Mouse (Mus musculus) cerebellum, adult (tissue): ENCODE measurements around the gene Gpr156.
A peak's percentile ranks its signal among the peaks of the same experiment; 100 is the strongest.
"Not testable (repeated sequence)": the region's sequence is repeated elsewhere in the genome, so short reads cannot be mapped to it uniquely, and the experiment has no call there.

Experiments
- ATAC-seq: cut with Nextera tagmentation; 2 replicates; pipeline ENCODE4 v1.9.2; 2017; ENCODE audit warnings: mild to moderate bottlenecking, moderate library complexity, mixed read lengths; ENCODE audit not compliant: insufficient number of reproducible peaks, low FRiP score, low TSS enrichment

Gpr156 gene

GRCm38 (mm10) chr16:37953991-37954942 is 38.0 kb downstream of the Gpr156 start:
- no peak for ATAC-seq

DNA sequence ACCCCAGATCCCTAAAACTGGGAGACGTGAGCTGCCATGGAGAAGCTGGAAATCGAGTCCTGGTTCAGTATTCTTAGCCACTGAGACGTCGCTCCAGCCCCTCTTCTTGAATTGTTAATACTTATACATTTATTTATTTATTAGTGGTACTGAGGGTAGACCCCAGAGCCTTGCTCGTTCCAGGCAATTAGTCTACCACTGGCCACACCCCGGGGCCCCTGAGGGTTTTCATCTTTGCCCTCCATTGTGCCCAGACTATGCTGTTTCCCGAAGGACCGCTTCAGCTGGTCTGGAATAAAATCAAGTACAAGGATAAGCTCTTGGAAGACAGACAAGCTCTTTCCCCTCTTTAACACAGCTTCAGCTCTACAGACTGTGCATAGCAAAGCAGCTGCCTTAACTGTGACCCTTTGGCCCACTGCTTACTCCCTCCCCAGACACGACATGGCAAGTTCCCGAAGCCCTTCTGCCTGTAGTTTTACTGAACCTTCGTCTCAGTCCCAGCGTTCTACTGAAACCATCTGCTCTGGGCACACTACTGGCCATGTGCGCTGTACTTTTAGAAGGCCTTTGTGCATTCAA is 39.1 kb downstream of the Gpr156 start:
- ATAC-seq: no peak

DNA sequence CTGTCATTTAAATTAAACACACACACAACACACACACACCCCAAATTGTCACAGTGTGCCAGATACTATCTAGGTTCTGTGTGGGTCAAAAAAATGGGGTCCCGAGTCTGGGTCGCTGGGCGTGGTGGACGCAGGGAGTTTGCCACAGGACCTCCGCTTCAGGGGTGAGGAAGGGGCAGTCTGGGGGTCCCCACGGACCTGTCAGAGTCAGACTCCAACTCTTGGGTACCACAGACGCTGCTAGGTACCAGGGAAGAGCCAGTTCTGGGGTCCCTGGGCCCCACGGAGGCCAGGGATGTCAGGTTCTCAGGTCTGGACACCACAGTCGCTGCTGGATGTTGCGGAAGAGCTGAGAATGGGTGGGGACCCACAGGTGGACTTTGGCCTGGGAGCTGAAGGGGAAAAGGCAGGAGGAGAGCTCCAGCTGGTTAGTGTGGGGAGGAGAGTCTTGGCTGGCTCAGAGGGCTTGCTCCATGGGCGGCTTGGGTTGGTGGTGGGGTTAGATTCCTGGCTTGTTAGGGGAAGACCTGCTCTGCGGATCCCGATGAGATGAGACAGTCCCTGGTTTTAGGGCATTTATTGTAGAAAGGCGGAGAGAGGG is 39.9 kb downstream of the Gpr156 start:
- no peak for ATAC-seq

DNA sequence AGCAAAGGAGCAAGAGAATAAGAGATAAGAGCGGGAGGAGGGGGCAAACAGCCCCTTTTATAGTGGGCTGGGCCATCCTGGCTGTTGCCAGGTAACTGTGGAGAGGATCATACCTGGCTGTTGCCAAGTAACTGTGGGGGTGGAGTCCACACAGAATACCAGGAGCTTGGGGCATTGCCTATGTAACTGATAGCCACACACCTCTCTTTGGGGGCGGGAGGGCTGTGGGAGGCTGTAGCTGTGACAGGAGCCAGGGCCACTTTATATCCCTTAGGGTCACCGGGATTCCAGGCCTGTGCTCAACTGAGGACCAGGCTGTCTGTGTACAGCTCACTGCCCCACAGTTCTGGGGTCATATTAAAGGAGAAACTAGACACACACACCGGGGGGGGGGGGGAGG is 40.5 kb downstream of the Gpr156 start:
- ATAC-seq: no peak

DNA sequence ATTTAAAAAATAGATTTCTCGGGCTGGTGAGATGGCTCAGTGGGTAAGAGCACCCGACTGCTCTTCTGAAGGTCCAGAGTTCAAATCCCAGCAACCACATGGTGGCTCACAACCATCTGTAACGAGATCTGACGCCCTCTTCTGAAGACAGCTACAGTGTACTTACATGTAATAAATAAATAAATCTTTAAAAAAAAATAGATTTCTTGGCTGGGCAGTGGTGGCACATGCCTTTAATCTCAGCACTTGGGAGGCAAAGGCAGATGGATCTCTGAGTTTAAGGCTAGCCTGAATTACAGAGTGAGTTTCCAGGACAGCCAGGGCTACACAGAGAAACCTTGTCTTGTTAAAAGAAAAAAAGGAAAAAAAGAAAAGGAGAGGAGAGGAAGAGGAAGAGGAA is 46.4 kb downstream of the Gpr156 start:
- not testable (repeated sequence) for ATAC-seq

GRCm38 (mm10) chr16:37963331-37964281 is 47.3 kb downstream of the Gpr156 start:
- no peak for ATAC-seq

DNA sequence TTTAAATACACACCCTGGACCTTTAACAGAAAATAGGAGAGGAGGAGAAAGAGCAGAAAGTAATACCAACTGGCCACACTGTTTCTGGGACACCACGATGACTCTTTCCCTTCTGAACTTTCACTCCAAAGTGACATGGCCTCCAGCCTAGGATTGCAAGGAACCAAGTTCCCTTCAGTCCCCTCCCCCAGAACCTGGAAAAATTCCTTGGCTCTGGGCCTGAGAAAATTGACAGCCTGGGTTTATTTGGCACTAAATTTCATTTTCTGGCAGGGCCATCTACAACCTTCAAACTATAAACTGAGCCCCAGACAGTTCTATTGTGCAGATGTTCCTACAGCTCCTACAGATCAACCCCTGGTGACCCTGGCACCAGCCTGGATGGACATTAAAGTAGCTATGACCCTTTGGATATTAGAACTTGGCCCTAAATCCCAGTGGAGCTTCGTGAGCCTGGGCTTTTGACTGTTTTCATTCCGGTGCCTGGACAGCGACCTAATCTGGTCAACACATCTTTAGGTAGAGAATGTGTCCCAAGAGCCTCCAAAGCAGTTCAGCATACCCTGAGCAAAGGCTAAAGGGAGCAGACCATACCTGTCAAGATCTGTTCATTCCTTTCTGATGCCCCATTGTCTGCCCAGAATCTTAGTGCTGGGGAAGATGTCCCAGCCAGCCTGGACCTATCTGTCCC is 48.2 kb downstream of the Gpr156 start:
- ATAC-seq: no peak

DNA sequence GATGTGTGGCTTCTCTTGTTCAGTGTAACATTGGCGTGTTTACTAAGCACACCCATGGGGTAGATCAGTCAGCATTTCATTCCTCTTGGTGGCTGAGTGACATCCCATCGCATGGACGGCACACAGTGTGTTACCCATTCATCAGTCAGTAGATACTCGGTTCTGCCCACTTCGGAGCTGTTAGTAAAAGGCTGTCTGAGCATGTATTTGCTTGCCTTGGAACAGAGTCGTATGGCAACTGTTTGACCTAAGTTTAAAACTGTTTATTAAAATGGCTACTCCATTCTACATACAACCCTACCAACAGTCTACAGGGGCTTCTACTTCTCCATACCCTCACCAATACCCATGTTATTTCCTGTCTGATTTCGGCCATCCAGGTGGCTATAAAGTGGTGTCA is 50.6 kb downstream of the Gpr156 start:
- no peak for ATAC-seq

GRCm38 (mm10) chr16:37967415-37967814 is 51.1 kb downstream of the Gpr156 start:
- no peak for ATAC-seq

- ATAC-seq: no peak
These were observed 55.2 kb downstream of the Gpr156 start for GRCm38 (mm10) chr16:37971522-37971921.

GRCm38 (mm10) chr16:37972357-37972756 is 56.1 kb downstream of the Gpr156 start:
- ATAC-seq: peak; percentile 68; the same call in 1 of the 2 replicates

DNA sequence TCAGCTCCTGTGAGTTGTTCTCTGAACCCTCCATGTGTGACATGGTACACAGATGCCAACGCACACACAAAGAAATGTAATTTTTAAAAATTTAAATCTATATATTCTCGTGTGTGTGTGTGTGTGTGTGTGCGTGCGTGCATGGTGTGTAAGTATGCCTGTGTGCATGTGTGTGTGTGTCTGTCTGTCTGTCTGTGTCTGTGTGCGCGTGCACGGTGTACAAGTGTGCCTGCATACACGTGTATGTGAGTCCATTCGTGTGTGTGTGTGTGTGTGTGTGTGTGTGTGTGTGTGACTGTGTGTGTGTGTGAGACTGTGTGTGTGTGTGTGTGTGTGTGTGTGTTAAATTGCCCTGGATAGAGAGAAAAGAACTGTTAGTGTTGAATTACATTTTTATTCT is 56.9 kb downstream of the Gpr156 start:
- ATAC-seq: not testable (repeated sequence)

DNA sequence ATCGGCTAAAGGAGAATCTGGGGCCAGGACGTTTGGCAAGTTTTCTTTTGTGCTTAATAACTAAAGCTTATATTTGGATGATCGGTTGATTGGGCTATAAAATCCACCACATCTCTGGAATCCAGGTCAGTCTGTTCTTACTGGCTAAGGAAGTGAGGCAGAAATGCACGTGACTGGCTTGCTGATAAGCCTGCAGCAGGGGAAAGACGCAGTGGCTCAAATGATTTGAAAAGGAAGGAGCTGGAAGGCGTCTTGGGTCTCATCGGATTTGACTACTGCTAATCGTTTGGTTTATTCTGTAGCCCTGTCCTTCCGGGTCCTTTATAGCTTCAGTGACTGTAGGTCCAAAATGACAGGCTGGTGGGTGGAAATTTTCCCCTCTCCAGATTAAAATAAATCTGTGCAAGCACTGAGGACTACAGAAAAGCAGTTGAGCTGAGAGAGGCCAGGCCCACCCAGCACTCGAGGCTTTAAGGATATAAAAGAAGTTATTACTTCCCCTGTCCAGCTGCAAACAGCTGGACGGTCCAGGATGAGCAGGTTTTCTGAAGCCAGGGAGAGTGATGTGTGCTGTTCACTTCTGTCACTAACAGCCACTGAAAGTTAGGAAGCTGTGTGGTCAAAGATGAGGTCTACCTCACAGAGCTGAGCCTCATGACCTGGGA is 57.7 kb downstream of the Gpr156 start:
- ATAC-seq: no peak

DNA sequence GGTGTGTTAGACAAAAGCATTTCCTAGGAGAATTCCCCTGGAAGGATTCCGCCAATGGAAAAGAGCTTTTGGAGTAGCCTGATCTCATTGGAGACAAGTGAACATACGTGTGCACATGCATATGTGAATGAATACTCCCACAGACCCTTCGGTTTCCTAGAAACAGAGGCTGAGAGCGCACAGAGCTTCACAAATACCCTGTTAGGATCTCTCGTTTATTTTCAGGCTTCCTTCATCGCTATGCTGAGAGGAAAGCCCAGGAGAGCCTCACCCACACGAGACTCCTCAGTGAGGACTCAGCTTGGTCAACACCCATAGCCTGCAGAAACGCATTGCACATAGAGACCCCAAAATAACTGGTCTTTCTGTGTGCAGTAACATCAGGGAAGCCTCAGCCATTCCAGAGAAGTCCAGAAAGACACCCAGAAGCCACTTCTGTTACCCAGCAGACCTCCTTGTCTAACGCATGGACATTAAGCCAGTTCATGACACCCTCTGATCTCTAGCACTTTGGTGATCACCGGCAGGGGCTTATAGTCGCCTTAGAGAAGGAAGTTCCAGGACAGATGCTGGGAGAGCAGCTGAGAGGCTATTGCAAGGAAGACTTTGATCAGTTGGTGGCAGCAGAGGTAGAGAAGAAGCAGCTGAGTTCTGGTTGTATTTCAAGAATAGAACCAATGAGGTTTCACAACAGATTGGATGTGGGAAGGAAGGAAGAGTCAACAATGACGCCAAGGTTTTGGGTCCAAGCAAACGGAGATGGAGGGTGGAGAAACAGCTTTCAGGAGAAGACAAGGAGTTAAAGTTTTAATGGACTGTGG is 58.4 kb downstream of the Gpr156 start:
- ATAC-seq: no peak

- ATAC-seq: no peak
These were observed 65.6 kb downstream of the Gpr156 start for GRCm38 (mm10) chr16:37981907-37982306.

DNA sequence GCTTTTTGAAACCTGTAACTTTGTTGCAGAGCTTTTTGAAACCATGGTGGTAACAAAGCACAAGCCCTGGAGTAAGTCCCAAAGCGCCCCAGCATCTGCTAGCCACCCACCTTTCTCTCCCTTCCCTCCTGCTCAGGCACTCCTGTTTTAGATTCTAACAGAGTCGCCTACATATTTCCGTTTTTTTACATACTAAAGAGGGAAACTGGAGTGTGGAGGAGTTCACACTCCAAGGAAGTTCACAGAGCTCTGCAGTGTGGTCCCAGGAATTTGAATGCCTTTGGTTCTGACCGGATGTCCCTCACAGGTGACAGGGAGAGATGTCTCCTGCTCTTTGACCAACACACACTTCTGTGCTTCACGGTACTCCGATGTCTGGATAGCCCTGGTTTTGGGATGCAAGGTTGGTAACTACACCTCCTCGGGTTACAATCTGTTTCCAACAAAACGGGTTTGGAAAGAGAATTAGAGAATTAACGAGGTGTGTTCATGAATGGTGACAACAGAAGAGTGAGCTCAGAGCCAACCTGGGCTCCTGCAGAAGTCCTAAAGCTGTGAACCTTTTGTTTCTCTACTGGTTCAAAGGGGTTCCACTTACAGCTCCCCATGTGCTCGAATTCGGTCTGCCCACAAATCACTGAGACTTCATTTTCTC is 72.0 kb downstream of the Gpr156 start:
- ATAC-seq: no peak

DNA sequence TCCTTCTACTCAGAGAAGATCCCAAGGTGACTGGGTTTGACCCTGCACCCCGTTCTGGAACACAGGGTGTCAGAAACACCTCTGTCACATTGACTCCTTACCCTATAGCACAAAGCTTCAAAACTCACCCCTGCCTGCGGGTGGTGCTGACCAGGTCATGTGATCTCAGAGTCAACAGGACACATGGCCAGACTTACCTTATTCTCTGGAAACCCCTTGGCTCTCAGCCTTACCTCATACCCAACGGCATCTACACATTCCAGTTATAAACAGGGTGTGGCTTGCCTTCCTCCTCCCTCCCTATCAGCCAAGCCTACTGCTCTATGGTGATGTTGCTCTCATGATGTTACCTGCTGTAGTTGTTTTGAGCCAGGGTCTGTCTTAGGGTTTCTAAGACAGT is 73.5 kb downstream of the Gpr156 start:
- no peak for ATAC-seq
